Mouse (Mus musculus) stomach, postnatal 0 days (tissue): ENCODE data around the gene Fcho2.

Experiments
- CTCF ChIP-seq: IDR thresholded peaks from 2 replicates; pipeline ENCODE4 v1.5.1; 2016; ENCODE audit warnings: antibody characterized with exemption, low read depth, mild to moderate bottlenecking, moderate library complexity
- EP300 ChIP-seq: optimal IDR thresholded peaks from 2 replicates; pipeline ENCODE3; 2016; ENCODE audit warnings: antibody characterized with exemption

DNA sequence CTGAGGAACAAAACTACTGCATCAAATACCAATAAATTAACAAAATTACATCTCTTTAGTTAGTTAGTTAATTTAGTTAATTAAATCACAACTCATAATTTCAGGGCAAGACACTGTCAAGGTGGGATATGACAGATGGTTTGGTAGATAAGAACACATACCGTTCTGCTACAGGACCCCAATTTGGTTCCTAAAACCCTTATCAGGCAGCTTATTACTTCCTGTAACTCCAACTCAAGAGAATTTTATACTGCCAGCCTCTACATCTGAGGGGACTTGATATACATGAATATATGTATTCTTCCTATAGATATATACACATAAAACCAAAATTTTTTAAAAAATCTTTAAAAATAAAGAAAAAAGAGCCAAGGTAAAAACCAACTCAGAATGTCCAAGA is 59.4 kb downstream of the Fcho2 start:
- TF ChIP-seq CTCF (no peak), EP300 (no peak)
